Mouse (Mus musculus) fibroblast of lung, adult 2 months (primary cell): ENCODE data around the gene Krt71.

Experiments
- DNase-seq: peaks from one replicate; pipeline ENCODE4 v3.0.0-alpha.2; 2011; ENCODE audit warnings: low read depth

Gene Krt71

GRCm38 (mm10) chr15:101688161-101688560, 54.7 kb downstream of the Krt71 start:
- no peak for DNase-seq
